Mouse (Mus musculus) gastrocnemius, adult 8-10 months (tissue): Measurements from ENCODE around the gene Ruvbl1. TPM values are rescaled to one million over a fixed set of nuclear protein-coding genes. Genes with fewer than 3 reads are reported as not detected.

ENCODE experiments used
- DNase-seq, 2 experiments: peaks; one replicate each; pipeline ENCODE4 v3.0.0; 2022; ENCODE audit warnings: low spot score in 2 of 2
- total RNA-seq, 4 experiments: library from RNA; stranded (reverse); gene quantifications; 2 replicates each; pipeline ENCODE4 v1.2.4; 2022

The Ruvbl1 gene
- total RNA-seq, 4 experiments from 2014 or later, result 18.6 to 22.6 (median 21.2) TPM

DNA sequence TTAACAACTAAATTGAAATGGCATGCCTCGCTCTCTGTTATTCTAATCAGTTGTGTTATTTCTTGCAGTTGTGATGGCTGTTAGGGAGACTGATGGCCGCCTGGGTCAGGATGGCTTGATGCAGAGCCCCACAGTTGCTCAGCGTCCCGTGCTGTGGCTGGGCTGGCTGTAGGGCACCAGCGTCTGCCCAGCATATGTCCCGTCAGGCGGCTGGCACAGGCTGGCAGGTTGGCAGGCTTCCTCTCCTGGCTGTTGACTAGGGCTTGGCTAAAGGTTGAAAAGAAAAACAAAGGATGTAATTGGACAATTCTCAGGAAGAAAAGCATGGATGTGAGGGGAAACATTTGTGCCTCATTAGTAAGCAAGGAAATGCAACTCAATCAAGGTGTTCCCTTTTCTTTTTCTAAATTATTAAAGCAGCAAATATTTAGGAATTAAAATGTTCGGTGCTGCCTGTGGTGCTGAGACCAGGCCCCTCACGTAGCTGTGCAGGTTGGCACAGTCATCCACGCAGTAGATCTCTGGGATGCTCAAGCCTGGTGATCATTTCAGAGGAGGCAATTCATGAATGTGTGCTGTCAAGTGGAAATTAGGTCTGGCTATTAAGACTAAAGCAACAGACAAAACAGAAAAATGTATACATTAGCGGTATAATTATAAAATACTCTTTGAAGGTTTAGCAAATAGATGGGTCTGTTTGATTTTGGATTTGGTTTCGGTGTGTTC lies 25.6 kb downstream of the Ruvbl1 start:
- DNase-seq, result peak in 1 of 2 experiments; percentile 24

DNA sequence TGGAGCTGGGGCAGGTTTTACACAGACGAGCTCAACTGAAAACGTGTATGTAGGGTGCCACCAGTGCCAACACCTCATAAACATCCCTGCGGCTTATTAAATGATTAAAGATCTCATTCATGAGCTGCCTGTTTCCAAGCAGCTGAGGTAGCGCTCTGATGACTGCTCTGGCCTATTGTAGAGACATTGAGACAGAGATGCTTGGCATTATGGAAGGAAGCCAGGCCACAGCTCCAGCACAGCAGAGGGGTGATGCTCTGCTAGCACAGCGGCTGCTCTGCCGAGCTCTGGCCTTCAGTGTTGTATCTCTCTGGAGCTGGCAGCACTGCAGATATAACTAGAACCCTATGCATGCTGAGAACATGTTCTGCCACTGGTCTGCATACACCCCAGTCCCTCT lies 28.5 kb downstream of the Ruvbl1 start:
- no peak for DNase-seq

DNA sequence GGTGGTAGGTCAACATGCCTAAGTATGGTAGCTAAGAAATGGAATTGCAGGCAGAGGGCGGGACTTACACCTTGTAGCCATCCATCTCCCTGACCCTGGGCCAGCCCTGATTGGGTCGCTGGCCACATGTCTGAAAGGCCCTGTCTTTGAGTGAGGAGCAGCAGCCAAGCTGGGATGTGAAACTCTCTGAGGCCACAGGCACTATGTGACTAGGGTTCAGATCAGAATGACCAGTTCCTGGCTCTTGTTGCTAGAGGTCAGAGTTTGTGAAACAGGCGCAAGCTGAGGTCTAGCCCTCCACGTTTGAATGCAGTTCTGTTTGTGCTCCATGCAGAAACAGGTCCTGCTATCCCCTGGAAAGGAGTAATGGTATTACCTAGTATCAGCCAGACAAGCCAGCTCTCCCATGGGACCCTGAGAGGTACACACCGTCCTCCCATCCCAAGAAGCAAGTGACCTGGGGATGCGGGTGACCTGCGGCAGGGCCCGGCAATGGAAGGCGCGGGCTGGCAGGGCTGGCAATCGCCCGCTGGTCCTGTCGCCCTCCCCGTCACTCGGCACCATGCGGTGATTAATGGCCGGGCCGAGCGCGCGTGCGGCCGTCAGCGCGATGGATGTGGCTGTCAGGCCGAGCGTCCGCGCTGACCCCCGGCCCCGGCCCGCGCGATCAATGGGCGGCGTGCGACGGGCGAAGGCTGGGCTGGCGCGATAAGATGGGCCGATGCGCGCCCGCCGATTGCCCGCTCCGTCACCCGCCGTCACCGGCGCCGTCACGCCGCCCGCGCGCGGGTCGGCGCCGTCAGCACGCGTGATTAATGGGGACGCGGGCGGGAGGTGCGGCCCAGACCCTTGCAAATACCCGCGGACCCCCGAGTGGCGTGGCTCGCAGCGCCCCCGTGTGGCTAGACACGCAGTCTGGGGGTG lies 34.5 kb downstream of the Ruvbl1 start:
- no peak for DNase-seq

DNA sequence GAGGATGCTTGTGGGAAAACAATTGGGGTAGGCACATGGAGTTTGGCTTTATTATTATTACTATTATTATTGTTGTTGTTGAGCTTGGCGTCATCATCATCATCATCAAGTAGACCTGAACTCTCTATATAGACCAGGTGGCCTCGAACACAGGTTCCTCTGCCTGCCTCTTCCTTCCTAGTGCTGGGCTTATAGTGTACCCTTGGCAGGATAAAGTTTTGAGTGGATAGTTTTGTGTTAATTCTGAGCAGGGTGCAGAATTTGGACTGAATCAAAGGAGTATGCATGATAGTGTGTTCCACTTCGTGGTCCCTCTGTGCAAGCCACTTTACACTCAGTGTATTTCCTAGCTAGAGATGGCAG lies 35.2 kb downstream of the Ruvbl1 start:
- DNase-seq, result no peak

DNA sequence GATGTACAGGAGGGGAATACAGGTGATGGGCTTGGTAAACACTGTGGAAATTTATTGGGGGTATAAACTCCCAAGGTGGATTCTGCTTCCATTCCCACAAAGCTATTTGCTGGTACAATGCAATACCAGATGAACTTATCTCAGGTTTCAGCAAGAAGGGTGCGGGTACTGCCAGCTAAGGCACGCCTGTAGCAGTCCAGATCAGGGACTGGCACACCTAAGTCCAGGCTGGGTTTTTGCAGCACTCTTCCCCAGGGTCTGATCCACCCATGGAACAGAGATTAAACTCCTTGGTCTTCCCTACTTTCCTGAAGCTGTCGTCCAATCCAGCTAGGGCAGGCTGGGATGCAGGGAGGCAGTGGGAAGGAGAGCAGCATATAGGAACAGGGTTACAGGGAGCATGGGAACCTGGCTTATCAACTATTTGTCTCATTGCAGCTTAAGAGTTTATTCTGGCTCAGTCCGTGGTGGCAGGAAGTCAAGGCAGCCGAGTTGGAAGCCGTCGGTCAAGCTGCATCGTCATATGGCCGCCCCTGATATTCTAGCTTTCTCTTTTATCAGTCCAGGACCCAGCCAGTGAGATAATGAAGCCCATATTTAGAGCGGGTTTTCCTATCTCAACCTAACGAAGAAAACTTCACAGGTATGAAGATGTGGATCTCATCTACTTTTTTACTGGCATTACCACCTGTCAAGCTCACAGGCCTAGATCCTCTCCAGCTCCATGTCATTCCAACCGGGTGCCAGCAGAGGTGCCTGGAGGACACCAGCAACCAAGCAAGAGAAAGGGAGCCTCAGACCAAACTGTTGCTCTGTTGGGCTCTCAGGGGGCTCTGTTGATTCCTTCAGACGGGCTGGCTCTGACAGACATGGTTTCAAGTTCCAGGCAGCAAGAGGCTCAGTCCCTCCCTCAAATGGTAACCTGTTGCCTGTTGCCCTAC lies 37.1 kb downstream of the Ruvbl1 start:
- DNase-seq, result no peak

DNA sequence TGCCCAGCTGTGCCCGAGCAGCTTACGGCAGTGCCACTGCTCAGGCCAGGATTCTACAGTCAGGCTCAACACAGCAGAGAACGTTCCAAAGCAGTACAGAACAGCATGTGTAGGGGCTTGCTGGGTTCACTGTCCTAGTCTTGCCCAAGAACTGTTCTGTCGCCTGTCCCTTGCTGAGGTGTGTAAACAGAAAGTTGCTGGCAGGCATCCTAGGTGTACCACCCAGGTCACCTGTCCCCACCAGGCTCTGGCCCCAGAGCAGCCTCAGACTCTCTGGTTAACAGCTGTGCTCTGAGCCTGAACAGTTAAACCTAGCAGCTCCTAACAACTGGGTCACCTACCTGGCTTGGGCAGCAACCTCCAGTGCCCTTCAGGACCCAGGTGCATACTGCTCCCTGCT lies 37.8 kb downstream of the Ruvbl1 start:
- no peak for DNase-seq

DNA sequence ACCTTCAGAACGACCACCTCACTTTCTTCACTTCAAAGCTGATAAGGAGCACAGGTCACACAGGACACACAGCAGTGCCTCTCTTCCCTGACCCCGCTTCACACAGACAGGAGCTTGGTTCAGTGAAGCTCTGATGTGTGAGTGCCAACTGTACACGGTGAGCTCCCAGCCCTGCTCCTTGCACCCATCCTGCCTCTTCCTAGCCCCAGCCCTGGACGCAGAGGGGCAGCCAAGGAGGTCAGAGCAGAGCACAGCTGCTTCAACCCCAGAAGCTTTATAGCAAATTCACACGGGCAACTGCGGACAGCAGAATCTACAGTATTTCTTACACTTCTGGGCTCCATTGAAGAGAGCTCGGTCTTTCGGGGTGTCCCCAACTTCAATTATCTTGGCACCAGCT lies 48.8 kb downstream of the Ruvbl1 start:
- DNase-seq, result no peak

DNA sequence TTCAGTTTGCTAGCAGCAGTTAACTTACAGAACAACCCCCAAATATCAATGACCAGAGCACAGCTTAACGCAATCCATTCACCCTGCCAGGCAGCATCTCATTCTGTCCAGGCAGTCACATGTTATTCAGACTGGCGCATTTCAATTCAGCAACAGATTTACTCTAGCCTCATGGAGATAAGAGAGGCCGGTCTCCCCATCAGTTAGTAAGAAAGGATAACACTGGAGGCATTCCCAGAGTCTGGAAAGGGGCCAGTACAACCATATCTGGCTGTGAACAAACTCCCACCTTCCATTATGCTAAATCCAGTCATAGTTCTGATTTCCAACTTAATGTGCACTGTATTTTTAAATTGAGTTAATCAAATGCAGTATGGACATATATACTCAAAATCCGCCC lies 49.3 kb downstream of the Ruvbl1 start:
- no peak for DNase-seq

DNA sequence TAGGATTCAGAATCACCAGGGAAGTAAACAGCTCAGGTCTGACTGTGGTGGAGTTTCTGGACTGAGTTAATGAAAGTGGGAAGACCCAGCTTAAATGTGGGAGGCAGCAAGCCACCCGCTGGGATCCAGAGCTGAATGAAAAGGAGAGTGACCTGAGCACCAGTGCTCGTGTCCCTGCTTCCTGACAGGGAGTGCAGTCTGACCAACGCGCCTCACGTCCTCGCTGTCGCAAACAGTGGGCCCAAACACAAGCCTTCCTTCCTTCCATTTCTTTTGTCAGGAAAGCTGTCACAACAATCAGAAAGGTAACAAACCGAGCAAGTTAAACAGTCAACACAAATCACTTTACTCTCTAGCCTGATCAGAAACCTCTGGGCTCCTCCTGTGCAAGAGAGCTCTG lies 50.8 kb downstream of the Ruvbl1 start:
- DNase-seq, result no peak

DNA sequence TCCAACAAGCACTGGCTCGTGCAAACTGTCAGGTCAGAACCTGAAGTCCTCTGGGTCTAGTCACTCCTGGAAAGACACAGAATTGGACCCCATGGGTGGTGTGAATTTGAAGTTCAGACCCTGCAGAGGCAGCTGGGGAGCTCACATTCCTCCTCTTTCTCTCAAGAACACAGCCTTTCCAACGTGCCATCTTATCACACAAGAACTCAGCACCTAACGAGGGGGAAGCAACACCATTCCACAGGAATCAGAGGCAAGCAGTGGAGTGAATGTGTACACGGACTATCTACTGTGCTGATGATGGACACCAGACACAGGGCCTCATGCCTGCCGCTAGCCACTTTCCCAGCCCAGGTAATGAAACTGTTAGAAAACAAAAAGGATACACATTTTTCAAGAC lies 51.5 kb downstream of the Ruvbl1 start:
- DNase-seq, result no peak

DNA sequence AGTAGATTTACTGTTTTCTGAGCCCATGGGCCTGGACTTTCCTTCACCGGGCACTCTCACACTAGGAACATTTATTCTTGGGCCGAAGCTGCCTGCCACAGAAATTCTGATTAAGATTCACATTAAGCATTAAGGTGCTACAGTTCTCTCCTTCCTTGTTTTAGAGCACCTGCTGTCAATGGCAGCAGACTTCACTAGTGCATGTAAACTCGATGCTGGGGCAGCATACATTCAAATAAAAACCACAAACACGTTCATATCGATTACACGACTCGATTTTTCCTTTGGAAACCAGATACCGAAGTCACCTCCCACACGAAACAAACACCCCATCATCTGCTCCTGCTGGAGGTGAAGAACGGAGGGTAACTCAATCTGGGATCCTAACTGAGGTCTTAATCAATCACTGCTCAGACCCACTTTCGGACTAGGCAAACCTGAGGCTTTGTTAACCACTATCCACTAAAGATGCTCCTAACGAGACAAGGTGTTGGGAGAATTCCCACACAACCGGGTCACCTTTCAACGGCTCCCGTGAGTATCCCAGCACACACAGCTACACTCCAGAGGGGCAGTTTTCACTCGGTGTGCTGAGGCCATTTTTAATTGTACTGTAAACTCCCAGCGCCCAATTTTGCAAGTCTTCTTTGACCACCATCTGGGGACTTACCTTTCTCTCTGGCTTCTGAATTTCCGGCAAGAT lies 52.6 kb downstream of the Ruvbl1 start:
- no peak for DNase-seq

DNA sequence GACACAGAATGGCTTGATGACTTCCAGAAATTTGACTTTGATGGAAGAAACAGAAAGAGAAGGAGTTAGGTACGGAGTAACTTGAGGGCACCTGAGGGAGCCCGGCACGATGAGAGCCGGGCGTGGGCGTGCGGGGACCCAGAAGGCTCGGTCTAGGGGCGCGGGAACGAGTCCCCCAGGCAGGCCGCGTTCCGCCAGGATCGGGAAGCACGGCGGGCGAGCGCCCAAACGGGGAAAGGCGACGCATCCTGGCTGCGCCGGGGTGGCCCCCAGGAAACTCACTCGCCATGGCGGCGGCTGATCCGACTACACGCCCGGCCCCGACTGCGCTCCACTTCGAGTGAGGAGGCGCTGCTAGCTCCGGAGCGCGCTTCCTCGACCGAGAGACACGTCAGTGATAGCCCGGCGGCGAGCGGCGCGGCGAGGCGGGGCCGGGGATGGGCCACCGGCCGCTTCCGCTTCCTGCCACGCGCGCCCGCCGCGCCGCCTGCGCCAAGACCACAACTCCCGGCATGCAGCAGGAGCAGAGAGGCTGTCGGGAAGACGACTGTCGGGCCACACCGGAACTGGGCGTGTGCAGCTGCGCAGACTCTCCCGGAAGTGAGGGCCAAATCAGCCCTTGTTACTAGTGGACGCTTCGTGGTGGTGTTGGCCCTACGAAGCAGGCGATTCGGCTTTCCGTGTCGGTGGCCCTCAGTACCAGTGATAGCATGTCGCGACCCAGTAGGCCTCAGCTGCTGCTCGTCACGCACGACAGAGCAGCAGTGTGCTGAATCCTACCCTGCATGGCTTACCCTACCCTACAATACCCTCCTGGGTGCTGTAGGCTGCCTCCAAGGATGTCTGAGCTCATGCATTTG lies 53.4 kb downstream of the Ruvbl1 start, which contains the start of gene Sec61a1:
TSS of gene Sec61a1 (minus strand) at position 502 of the 860 bp plus-strand sequence.
- peak; percentile 89 to 93 for DNase-seq

DNA sequence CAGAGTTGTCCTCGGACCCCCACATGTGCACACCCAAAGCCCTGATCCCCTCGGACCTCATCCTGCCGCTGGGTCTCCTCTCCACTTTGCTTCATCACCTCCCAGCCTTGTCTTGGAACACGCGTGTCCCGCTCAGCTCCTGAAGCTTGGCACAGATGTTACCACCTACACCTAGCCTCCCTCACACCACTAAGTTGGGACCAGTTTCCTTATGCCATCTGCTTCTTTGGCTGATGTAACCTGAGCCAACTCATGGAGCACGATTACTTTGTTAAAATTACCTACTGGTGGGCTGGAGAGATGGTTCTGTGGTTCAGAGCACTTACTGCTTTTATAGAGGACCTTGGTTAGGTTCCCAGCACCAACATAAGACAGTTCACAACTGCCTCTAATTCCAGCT lies 56.6 kb downstream of the Ruvbl1 start:
- no peak for DNase-seq

DNA sequence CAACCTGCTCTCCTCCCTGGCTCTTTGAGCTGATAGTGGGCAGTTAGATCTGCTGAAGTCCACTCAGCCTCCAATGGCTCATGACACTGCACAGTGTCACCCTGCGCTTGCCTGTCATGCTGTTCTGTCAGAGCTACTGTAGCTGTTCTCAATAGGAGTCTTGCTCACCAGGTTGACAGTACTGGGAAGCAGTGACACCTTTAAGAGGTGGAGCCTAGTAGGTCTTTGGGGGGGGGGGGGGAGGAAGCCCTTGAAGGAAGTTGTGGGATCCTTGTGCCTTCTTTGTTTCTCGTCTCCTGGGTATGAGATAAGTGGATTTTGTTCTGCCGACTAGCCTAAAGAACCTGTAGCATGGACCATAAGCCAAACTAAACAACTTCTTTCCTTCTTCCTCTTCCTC lies 57.4 kb downstream of the Ruvbl1 start:
- DNase-seq, result no peak

DNA sequence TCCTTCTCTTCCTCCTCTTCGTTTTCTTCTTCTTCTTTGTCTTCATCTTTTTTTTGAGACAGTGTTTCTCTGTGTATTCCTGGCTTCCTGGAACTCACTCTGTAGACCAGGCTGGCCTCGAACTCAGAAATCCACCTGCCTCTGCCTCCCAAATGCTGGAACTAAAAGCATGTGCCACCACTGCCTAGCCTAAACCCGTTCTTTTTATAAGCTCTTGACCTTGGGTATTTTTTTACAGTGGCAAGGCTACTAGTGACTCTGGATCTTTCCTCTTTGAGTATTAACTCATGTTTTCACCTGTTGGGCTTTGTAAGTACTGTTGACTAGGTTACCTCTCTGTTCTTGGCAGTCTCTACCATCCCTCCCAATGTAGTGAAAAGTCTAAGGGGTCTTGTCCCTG lies 57.8 kb downstream of the Ruvbl1 start:
- no peak for DNase-seq

DNA sequence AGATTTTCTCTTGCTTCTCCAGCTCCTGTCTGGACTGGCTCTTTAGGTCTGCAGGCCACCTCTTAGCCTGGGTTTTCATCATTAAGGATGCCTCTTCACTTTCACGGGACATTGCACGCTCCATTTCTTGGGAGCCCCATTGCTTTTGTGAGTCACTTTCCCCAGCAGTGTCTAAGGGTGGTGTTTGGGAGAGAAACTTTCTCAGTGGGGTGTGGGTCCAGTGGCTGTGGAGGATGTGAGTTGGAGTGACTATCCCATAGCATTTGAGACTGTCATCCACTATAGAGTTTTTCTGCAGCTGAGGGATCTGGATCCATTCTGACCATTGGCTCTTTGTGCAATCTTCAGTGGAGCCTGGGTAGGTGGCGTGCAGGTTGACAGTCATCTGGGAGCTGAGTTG lies 58.2 kb downstream of the Ruvbl1 start:
- DNase-seq, result no peak

DNA sequence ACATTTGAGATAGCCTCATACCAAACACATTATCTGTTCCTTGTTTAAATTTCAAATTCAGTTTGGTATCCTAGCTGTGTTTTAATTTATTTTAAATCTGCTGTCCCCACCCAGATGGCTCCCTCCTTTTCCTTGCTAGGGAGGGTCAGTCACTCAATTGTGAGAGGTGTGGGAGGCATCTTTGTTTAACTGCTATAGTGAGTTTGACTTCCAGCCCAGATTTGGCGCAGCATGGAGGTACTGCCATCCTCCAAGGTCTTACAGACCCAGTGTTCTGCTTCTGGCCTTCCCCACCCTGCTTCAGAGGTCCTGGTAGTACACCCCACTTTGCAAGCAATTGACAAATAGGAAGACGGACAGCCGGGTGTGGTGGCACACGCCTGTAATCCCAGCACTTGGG lies 58.8 kb downstream of the Ruvbl1 start:
- DNase-seq, result no peak

DNA sequence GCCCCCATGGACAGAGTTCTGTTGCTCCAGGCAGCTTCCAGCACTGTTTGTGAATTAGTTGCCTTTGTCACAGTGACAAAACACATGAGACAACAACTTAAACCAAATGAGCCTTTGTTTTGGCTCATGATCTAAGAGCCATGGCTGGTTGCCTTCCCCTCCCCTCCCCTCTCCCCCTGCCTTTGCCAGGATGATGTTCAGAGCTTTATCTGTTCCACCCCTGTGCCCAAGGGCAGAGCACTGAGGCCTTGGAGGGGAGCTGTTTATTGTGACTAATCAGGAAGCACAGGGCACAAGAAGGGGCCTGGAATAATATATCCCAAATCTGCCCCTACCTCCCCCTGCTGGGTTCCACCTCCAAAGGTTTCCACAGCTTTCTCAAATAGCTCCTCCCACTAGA lies 65.1 kb downstream of the Ruvbl1 start:
- DNase-seq, result no peak

DNA sequence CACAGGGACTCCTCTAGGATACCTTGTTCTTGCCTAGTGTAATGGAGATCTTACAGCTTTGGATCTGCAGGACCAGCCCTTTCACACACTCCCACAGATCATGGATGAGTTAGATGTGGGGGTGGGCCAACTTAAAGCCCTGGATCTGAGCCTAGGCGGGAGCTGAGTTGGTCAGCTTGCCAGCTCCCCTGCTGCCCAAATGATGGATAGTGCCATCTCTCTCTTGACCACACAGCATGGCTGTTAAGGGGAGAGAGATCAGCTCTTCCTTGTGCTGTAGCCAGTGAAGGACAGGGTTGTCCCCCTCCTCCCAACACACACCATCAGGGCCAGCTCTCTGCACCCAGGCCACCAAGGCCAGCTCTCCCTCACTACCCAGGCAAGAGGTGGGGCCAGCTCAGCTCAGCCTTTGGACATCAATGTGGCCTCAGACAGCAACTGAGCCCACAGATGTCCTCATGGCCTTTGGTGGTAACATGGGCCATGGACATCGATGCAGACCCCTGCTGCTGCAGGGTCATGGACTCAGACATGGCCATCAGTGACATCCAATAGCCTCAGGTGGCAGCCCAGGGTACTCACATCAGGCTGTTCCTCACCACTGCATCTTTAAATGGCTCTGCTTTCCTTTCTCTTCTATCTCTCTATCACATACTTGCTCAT lies 75.0 kb downstream of the Ruvbl1 start:
- no peak for DNase-seq
